Mouse (Mus musculus) embryonic fibroblast, embryonic 13.5 days (primary cell): ENCODE results near the gene Ddx55.

Source experiments
- CTCF ChIP-seq: IDR thresholded peaks from 2 replicates; pipeline ENCODE4 v1.5.1; 2011; ENCODE audit warnings: mild to moderate bottlenecking, control low read depth, low read length, moderate library complexity, borderline replicate concordance; ENCODE audit not compliant: insufficient read depth
- POLR2A ChIP-seq: IDR thresholded peaks from 2 replicates; pipeline ENCODE4 v1.6.1; 2011; ENCODE audit warnings: low read depth, mild to moderate bottlenecking, control low read depth, low read length, moderate library complexity

GRCm38 (mm10) chr5:124529191-124529651, 23.4 kb upstream of the Ddx55 start:
- no peak for TF ChIP-seq CTCF
- TF ChIP-seq POLR2A, result no peak
